Mouse (Mus musculus): ENCODE results near the gene Tnfrsf8.

Tnfrsf8 gene

DNA sequence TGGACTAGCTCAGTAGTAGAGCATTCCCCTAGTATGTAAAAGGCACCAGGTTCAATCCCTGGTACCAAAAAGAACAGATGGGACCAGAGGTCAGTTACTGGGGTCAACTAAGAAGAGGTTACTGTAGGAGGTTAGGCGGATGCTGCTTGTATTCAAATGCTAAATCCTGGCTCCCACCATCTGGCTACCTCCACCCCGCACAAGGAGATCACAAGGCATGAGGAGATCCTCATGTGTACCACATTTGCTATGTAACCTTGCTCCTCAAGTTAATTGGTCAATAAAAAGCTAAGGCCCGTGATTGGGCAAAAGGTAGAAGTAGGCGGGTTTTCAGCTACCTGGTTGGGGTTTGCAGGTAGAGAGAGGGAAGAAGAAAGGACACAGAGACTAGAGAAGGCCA is 43.3 kb downstream of the Tnfrsf8 start:
- in situ Hi-C loops (cut with MseI, MboI): loop anchor here in 1 of 2 experiments (5.0 kb wide), 1 partner anchor 59 kb away; no protein-coding TSS in a partner anchor

DNA sequence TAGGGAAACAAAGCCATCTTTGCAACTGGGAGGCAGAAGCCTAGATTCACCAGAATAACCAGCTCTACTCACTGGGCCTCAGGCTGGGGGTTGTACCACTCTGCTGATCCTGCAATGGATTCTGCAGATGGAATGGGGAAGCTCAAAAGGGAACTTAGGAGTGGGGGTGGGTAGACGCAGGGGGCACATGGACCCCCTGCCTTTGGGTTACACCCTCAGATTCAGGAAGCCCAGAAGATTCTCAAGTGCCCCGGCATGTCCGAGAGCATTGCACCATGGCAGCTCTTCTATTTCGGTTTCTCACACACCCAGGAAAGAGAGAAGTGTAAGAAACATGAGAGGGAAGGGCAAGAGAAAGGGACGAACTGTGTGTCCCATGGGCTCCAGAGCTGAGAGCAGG is 44.8 kb downstream of the Tnfrsf8 start:
- in situ Hi-C loops (cut with MseI, MboI): loop anchor here in 1 of 2 experiments (5.0 kb wide), 1 partner anchor 58 kb away; no protein-coding TSS in a partner anchor

DNA sequence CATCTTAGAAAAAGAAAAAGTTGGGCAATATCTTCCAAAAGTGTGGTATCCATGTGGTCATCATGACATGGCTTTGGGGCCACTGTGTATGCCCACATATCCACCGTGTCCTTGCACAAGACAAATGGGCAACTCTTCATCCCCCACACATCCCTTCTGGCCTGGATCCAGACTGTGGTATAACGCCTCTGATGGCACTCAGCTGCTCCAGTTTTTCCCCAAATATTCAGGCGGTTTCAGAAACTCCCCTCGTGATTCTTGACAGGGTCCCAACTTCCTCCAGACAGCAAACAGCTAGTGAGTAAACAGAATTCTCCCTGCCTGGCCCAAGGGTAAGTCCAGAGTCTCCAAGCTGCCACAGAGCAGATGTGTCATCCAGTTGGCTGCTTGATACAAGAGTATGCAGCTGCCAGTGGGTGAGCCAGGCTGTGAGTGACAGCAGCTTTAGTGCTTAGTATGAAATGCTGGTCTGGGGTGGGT is 47.3 kb downstream of the Tnfrsf8 start:
- in situ Hi-C loops (cut with MseI, MboI): no loop called here

DNA sequence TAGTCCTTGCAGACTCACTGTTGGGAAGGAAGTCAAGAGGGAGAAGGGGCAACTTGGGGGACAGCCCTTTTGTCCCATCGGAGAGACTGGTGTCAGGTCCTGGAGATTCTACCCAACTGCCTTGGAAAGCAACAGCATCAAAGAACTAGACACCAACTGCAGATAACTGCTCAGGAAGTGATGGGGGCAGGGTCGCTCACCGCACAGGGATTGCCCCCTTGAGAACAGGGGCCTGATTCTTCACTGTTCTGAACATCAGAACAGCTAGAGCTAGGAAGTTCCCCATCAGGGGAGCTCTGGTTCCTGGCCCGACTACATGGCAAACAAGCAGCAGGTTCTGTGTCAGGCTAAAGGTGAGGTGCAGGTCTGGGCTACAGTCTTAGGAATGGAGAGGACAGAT is 48.5 kb downstream of the Tnfrsf8 start:
- in situ Hi-C loops (cut with MseI, MboI): no loop called here

DNA sequence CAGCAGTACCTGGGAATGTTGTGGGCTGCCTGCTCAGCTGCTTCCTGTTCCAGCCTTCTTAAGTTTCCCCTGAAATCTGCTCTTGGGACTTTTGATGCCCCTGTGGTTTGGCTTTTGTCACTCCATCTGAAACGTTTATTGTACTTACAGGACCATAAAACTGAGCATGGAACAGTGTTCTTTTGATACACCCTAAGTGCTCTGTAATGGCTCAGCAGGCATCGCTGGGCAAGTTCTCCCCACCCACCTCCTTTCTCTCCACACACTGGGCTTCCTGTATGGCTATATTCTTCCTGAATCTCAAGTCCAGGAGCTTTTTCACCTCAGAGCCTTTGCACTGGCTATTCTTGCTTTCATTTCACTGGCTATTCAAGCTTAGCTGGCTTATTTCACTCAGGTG is 50.2 kb downstream of the Tnfrsf8 start:
- in situ Hi-C loops (cut with MseI, MboI): no loop called here

DNA sequence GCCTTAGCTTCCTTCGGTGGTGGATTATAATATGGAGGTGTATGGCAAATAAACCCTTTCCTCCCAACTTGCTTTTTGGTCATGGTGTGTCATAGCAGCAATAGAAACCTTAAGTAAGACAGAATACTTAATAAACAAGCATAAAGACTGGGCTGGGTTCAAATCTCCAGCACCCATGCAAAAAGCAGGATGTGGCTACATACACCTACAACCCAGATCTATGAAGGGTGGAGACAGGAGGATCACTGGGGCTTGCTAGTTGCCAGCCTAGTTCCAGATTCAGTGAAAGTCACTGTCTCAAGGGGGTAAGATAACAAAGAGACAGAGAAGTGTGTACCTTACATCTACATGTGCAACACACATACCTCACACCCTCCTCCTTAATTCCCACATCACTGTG is 51.4 kb downstream of the Tnfrsf8 start:
- in situ Hi-C loops (cut with MseI, MboI): no loop called here

DNA sequence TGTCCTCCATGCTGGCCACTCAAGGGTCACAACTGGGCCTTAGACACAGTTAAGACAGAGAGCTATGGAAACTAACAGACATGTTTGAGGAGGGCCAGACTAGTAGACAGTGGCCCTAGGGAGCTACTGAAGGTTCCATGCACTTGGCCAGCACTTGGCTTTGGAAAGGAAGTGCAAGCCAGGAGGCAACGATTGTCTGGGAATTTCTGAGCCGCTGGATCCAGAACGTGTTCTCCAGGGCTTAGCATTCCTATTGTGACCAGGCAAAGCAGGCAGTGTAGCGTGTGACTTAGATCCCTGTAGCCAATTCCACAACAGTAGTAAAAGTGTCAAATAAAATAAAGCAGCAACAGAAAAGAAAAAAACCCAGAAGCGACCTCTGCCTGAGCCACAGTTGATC is 54.2 kb downstream of the Tnfrsf8 start:
- in situ Hi-C loops (cut with MseI, MboI): no loop called here

DNA sequence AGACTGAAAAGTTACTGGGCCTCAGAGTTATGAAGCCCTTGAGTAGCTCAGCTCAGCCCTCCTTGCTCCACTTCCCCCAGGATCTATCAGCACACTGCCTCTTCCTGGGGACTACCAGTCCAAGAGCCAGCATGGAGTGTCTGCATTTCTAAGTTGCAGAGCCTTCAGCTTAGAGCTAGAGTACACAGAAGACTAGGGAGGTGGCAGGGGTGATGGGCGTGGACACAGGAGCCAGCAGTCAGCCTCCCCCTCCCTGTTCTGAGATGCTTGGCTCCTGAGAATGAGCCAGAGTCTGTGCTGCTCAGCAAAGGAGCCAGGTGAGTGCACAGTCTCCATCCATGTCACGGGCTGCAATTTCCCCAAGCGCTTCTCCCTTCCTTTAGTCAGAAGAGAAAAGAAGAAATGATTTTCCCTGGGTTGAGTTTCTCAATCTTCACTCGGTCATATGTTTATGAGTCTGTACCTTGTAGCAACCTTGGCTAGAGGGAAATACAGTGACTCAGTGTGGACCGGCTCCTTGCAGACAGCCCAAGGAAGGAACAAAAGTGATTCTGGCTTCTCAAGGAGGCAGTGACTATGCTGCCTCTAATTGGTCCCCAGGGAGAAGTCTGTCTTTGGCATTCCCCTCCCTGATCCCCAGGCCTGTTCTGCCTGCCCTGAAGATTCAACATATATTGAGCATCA is 57.1 kb downstream of the Tnfrsf8 start:
- in situ Hi-C loops (cut with MseI, MboI): no loop called here

DNA sequence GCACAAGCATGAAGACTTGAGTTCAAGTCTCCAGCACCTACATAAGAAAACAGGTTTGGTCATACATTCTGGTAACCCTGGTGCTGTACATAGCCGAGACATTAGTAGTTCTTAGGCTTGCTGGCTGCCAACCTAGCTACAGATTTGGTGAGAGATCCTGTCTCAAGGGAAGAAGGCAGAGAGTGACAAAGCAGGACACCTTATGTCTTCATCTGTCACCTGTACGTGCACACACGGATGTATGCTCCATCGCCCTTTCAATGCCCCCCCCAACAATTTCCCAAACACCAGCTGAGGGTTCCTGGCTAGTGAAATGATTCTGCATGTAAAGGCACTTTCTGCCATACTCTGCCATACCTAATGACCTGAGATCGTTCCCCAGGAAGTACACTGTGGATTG is 58.8 kb downstream of the Tnfrsf8 start:
- in situ Hi-C loops (cut with MseI, MboI): no loop called here

DNA sequence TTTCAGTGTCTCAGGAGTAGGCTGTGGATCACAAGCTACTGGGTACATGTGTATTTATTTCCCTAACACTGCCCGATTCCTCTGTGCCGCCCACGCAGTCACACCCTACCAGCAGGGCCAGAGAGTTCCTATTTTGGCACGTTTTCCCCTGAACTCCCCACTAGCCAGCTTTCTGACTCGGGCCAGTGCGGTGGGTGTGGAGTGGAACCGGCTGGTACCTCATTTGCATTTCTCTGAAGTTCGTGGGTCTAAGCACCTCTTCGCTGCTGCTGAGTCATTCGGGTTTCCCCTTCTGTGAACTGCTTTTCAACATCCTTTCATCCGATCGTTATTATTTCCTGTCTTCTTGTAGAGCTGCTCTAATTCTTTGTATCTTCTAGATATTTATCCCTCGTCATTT is 60.5 kb downstream of the Tnfrsf8 start:
- in situ Hi-C loops (cut with MseI, MboI): no loop called here

DNA sequence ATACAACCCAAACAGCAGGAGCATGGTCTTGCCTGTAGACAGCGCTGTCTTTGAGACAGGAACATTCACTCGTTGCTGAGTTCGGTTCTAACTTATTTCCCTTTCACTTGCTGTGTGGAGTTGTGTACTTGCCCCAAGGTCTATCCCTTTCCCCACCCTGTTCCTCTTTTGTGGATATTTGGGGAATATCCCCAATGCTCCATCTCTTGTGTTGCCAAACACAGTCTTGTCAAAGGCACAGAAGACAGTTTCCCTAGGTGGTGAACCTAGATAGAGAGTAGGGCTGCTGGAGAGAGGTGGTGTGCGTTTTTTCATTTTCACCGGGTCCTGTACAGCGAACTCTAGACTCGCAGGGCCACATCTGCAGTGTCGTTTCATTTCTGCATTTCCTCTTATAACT is 62.4 kb downstream of the Tnfrsf8 start:
- in situ Hi-C loops (cut with MseI, MboI): no loop called here

DNA sequence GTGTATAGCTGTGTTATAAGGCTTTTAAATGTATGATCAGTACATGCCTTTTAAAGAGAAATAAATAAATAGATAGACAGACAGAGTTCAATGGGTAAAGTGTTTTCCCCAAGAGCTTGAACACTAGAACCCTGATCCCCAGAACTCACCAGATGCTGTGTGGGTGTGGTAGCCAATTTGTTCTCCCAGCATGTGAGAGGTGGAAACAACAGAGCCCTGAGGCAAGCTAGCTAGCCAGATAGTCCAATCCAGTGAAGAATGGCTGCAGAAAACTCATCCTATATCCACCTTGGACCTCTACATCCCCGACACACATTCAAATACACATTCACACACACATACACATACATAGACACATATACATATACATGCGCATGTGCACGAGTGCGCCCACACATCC is 63.4 kb downstream of the Tnfrsf8 start:
- in situ Hi-C loops (cut with MseI, MboI): no loop called here

DNA sequence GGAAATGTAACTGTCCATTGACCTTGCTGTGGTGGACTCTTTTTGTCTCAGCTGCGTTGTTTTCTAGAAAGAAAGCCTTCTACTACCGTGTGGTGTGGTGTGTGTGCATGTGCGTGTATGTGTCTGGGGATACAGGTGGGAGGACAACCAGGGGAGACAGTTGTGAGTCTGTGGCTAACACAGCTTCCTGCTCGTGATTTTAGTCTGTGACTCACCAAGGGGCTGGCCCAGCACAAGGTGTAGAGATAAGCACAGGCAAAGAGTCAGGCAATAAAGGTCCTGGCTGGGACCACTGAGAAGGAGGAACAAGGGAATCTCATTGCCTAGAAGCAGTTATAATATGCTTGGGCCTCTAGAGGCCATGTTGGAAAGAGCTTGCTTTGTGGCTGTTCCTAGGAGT is 65.0 kb downstream of the Tnfrsf8 start:
- in situ Hi-C loops (cut with MseI, MboI): no loop called here

DNA sequence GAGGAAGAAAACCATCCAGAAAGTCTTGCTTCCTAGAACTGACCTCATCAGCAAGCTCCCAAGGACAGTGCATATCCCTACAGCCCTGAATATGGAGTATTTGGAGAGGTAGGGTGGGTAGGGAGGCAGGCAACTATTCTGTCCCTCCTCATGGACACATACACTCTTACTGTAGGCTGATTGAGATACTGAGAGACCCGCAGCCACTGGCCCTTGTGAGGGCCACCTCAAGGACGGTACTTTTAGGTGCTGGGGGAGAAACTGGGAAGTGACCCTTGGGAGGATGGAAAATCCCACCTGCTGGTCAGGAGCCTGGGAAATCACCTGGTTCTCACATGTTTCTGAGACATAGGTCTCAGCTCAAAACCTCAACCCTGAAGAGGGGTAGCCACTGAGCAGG is 67.4 kb downstream of the Tnfrsf8 start:
- in situ Hi-C loops (cut with MseI, MboI): no loop called here

DNA sequence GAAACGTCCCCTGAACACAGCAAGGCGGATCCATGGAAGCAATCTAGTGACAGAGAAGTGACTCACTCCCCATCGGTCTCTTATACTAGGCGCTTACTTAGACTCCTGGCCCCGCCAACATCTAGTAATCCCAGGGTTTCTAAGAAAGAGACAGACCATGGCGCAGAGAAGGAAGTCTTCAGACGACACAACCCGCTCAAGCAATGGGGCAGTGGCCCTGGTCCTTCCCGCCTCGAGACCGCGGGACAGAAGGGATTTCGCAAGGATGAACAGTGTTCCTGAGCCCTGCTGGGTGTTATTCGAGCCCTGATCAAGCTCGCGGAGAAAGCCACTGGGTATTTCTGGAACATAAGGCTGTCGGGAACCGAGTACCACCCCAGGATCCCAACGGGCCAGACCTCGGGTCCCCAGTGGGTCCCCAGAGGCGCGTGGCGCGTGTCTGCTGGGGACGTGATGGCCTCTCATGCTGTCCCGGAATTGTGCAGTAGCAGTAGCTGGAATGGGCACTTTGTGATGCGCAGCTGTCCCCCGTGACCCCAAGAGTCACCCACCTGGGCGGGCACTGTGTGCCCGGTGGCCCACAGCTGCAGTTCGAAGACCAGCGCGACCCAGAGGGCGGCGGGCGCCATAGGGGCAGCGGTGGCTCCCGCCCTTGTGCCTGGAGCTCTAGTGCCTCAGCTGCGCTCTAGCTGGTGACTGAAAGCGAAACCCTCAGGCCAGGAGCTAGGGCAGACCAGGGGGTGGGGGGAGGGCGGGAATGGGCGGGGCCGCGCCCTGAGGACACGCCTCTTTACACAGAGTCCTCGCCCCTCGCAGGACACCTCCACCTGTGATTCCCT is 68.6 kb downstream of the Tnfrsf8 start, which contains the start of gene Tnfrsf1b:
TSS of gene Tnfrsf1b (minus strand) at position 698 of the 839 bp plus-strand sequence.
- in situ Hi-C loops (cut with MseI, MboI): no loop called here

DNA sequence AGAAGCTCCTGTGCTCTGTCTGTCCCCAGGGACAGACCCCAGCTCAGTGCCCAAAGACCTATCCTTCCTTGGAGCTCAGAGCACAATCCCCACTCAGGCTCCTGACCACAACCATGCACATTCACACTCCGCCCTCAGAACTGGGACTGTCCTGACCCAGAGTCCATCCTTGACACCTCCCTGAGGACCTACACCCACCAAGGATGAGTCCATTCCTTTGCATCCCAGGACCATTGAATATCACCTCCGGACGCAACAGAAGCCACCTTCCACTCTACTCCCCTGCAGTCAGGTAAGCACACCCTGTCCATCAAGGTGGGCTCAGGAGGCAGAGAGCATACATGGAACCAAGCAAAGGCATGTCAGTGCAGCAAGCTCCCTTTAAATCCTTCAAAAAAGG is 69.4 kb downstream of the Tnfrsf8 start:
- in situ Hi-C loops (cut with MseI, MboI): no loop called here

DNA sequence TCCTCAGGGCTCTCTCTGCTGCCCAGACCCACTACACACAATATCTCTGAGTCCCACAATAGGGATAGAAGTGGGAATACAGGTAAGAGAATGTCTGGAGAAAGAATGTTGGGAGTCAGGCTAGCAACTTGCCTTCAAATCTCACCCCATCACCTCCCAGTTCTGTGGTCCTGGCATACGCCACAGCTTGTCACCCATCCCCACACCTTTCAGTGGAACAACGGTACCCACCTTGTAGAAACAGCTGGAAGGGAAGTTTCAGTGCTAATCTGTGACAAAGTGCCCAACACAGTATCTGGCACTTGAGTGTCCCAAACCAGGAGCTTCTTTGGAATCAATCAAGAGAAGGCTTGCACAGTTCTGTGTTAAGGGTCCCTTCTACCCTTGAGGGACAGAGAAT is 70.3 kb downstream of the Tnfrsf8 start:
- in situ Hi-C loops (cut with MseI, MboI): no loop called here

DNA sequence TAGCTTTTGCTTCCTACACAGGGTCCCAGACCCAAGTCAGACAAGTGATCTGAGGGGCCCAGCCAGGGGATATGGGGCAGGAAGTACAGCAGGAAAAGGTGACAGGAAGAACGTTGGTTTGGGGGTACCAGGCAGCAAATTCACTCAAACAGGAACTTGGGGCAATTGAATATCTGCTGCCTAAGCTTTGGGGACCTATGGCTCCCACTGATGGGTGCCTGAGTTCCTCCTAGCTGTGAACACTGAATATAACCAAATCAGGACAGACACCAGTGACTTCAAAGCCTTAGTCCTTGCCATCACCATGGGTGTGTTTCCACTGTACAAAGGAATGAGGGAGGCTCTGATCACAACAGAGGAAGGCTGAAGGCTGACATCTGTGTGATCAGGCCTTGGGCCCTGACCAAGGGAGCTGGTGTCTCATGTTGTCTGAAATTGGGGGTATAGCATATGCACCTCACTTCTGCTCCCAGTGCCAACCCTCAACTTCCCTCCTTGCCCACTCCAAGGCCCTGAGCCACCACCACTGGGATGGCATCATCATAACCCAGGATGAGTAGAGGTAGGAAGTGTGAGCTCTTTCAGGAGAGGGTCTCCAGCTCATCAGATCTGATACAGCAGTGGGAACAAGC is 72.1 kb downstream of the Tnfrsf8 start:
- in situ Hi-C loops (cut with MseI, MboI): no loop called here

DNA sequence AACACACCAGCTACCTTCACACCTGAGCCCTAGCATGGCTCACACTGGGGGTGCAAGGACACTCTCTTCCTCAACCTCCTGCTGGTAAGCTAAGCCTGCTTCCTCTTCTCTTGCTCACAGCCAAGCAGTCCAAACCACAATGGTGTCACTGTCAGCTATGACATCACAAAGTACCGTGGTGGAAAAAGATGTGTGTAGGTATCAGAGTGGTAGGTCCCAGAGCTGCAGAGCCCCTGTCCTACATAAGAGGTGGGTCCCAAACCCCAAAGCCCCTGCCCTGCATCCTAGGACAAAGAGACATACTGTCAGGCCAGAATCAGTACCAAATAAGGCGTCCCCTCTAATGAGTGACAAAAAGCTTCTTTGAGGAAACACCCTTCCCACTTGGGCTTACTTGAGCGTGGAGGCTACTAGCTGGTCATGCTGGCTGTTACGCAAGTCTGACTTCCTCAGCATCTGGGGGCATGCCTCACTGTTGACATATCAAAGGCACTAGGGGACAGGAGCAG is 74.2 kb downstream of the Tnfrsf8 start:
- in situ Hi-C loops (cut with MseI, MboI): no loop called here

DNA sequence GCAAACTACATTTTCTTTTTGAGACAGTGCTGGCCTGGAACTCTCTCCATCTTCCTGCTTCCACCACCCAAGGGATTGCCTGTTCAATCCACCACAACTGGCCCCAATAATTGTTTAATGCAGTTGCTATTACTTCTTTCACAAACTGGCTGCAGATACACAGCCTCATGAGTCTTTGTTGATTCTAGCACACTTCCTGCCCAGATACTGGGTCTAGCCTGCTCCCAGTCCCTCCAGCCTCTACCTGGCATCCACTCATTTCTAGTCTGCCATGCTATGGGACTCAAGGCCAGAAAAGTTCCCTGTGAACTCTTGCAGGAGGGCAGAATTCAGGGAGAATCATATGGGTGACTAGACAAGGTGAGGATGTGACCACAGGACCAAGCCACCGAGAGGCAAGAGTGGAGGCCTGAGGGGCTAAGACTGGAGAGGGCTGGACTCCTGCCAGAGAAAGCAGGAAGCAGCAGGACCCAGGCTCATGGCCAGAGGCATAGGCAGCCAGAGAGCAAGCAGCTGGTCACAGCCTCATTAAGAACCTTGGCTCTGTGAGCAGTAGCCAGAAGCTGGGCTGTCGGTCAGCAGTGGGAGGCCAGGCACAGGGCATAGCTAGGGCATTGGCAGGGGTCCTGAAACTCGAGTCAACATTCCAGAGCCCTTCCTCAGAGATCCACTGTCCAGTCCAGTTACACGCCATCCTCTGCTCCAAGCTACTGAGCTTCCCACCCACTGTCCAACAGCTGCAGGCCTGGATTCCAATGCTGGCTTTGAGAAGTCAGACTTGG is 75.7 kb downstream of the Tnfrsf8 start:
- in situ Hi-C loops (cut with MseI, MboI): no loop called here

DNA sequence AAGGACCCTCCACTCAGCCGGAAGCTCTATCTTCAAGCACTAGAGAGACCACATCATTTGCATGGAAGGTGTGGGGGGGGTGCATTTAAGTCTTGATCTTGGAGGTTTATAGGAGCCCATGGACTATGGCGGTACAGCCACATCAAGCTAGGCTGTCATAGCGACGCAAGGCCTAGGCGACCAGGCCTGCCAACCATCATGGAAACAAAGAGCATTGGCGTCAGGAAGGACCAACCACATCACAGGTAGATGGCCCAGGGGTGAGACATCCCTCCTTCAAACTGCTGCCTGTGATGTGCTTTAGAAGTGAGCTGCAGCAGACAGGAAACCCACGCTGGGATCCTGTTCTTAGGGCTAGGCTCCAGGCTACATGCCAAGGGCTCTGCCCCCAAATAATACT is 78.9 kb downstream of the Tnfrsf8 start:
- in situ Hi-C loops (cut with MseI, MboI): no loop called here
